Mouse (Mus musculus) heart, embryonic 14.5 days (tissue): Measurements from ENCODE around the gene Egr4. TPM values are rescaled to one million over a fixed set of nuclear protein-coding genes. Genes with fewer than 3 reads are reported as not detected.

Experiments
- ATAC-seq: fragments of 200-750 bp; cut with Nextera tagmentation; 2 replicates; pipeline ENCODE4 v1.8.0; 2017; ENCODE audit warnings: low read depth, moderate TSS enrichment; ENCODE audit not compliant: insufficient number of reproducible peaks, insufficient read depth, low FRiP score
- H3K27ac ChIP-seq, 2 experiments: fragments of 200-500 bp in 1 of 2; fragments of 300-500 bp in 1 of 2; sonication (generic) in 1 of 2; replicated peaks in 1 of 2; 2 replicates each; pipeline ENCODE4 v1.5.1; 2012 to 2014; ENCODE audit warnings: low read depth in 2 of 2, low read length in 2 of 2, control low read depth in 1 of 2, mild to moderate bottlenecking in 1 of 2, mixed read lengths in 1 of 2; ENCODE audit not compliant: control insufficient read depth in 1 of 2, insufficient read depth in 1 of 2
- H3K27me3 ChIP-seq: fragments of 300-500 bp; sonication (generic); 2 replicates; pipeline ENCODE4 v1.6.1; 2014; ENCODE audit warnings: mild to moderate bottlenecking, low read length, control low read depth; ENCODE audit not compliant: control insufficient read depth, insufficient read depth
- H3K36me3 ChIP-seq: fragments of 300-500 bp; sonication (generic); 2 replicates; pipeline ENCODE4 v1.6.1; 2014; ENCODE audit warnings: mild to moderate bottlenecking, control low read depth, low read length, mixed read lengths; ENCODE audit not compliant: control insufficient read depth, insufficient read depth
- H3K4me1 ChIP-seq, 2 experiments: fragments of 200-500 bp in 1 of 2; fragments of 300-500 bp in 1 of 2; sonication (generic) in 1 of 2; 2 replicates each; pipeline ENCODE4 v1.6.1; 2012 to 2014; ENCODE audit warnings: low read length in 2 of 2, control low read depth in 1 of 2, mixed read lengths in 1 of 2; ENCODE audit not compliant: control insufficient read depth in 2 of 2, insufficient read depth in 2 of 2
- H3K4me2 ChIP-seq: fragments of 300-500 bp; sonication (generic); 2 replicates; pipeline ENCODE4 v1.6.1; 2014; ENCODE audit warnings: mild to moderate bottlenecking, low read length
- H3K4me3 ChIP-seq, 2 experiments: fragments of 200-500 bp in 1 of 2; fragments of 300-500 bp in 1 of 2; sonication (generic) in 1 of 2; 2 replicates each; pipeline ENCODE4 v1.5.1; 2012 to 2014; ENCODE audit warnings: low read length in 2 of 2, mild to moderate bottlenecking in 2 of 2, control low read depth in 1 of 2, low read depth in 1 of 2, moderate library complexity in 1 of 2; ENCODE audit not compliant: control insufficient read depth in 1 of 2, insufficient read depth in 1 of 2
- H3K9ac ChIP-seq: fragments of 300-500 bp; sonication (generic); 2 replicates; pipeline ENCODE4 v1.6.1; 2014; ENCODE audit warnings: mild to moderate bottlenecking, low read length
- H3K9me3 ChIP-seq: fragments of 300-500 bp; sonication (generic); 2 replicates; pipeline ENCODE4 v1.6.1; 2016; ENCODE audit warnings: low read length, control low read depth; ENCODE audit not compliant: control insufficient read depth
- WGBS: fragments of 180-500 bp; shearing (Covaris S2); extraction: QIAGEN DNeasy Blood & Tissue Kit; methylation state at CpG from one replicate; pipeline ENCODE4 v1.1.7; 2014; 5-methylcytosine and 5-hydroxymethylcytosine counted together
- polyA plus RNA-seq: library from polyadenylated mRNA; unstranded; fragments of >200 nt; fragmentation: Nextera tagmentation; extraction: Ambion mirVana; gene quantifications from 2 replicates; pipeline ENCODE4 v1.2.1, GENCODE M21; 2014

The Egr4 gene
- polyA plus RNA-seq, 1 experiment from 2014 or later: not detected

DNA sequence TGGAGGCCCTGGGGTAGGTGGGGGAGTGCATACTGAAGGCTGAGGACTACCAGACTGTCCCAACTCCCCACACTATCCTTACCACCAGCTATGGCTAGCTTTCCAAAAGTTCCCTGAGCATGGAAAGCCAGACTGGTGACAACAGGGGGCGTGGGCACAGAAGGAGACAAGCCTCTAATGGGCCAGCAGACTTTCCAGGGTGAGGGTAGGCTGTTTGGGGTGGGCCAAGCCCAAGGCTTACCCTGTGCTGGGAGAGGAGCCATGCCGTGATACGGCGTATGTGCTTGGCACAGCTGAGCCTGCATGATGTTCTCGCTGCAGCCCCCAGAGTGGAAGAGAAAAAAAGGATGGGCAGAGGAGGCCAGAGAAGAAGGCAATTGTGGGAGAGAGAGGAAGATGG is 33.4 kb downstream of the Egr4 start:
- Histone ChIP-seq H3K27me3 (peaks cover 71% of the 10 kb centered on the region), H3K9ac (no peak overlapping the region), H3K4me2 (no peak overlapping the region), H3K4me1 (no peaks in the 10 kb centered on the region; a peak in 1 of 4 replicates), H3K4me3 (no peak overlapping the region), H3K9me3 (0 out of 2 replicates have a peak, but pooled peaks cover 8% of the 10 kb centered on the region), H3K27ac (no peak overlapping the region), H3K36me3 (no peaks in the 10 kb centered on the region)
- ATAC-seq: no peak
- 75% methylated on average over 5 of the region's 5 CpGs for WGBS

DNA sequence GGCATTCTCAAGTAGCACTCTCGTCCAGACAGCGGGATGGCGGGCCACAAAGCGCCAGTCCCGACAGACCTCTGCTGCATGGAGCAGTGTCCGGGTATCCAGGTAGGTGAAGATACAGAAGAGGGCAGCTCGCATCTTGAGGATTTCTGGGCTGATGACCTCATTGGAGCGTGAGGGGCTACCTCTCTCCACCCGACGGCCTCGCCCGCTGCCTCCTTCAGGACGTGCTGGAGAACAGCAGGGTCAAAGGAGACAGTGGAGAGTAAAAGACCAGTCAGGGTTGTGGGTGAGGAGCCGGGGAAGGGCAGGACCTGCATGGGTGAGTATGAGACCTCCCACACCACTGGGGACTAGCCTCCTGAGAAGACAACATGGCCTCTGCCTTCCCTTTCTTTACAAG is 35.0 kb downstream of the Egr4 start:
- H3K9ac ChIP-seq: no peak overlapping the region
- H3K36me3 ChIP-seq: no peaks in the 10 kb centered on the region
- no peak overlapping the region for H3K4me3 ChIP-seq
- no peak overlapping the region for H3K4me2 ChIP-seq
- 0 out of 2 replicates have a peak, but pooled peaks cover 8% of the 10 kb centered on the region for H3K9me3 ChIP-seq
- H3K4me1 ChIP-seq: no peaks in the 10 kb centered on the region
- WGBS: 29% methylated on average over 14 of the region's 14 CpGs
- no peak for ATAC-seq
- H3K27ac ChIP-seq: no peak overlapping the region
- peaks cover 56% of the 10 kb centered on the region for H3K27me3 ChIP-seq

DNA sequence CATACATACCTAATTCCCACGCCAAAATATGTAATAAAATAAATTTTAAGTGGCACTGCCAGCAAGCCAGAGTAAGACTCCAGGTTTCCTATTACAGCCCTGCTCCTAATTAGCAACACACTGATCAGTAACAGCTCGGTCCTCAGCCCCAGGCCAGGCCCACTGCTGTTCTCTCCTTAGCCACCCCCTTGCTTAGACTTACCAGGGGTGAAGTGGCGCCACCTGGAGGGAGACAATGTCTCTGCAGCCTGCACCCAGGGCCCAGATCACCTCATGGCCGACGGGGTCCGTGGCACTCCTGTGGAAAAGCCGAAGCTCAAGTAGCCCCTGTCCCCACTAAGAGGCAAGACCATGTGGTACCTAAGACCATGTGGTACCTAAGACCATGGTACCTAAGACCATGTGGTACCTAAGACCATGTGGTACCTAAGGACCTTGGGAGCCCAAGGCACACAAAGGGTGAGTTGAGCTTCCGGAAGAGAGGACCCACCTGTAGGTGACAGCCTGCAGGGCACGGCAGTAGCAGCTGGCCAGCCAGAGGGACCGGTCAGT is 35.9 kb downstream of the Egr4 start:
- Histone ChIP-seq H3K9me3 (0 out of 2 replicates have a peak, but pooled peaks cover 8% of the 10 kb centered on the region), H3K27ac (no peak overlapping the region), H3K27me3 (peaks cover 47% of the 10 kb centered on the region), H3K36me3 (no peaks in the 10 kb centered on the region), H3K4me1 (no peaks in the 10 kb centered on the region), H3K9ac (no peak overlapping the region), H3K4me3 (no peak overlapping the region), H3K4me2 (no peak overlapping the region)
- 39% methylated on average over 10 of the region's 10 CpGs for WGBS
- no peak for ATAC-seq

DNA sequence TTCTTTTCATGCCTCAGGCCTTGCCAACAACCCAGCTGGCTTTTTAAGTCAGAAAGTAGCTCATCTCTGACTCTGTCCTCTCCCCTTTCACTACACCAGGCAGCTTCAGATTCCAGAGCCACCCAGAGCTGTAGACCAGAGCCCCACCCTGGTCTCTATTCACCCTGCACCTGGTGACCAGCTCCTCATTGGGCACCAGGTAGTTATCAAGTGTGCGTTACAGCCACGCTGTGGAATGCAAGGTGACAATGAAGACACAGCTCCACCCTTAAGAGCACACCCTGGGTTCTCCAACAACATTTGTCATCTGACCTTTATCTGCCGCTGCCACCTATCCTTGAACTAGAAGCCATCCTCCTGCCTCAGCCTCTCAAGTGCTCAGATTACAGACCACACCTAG is 37.8 kb downstream of the Egr4 start:
- H3K27me3 ChIP-seq: peaks cover 29% of the 10 kb centered on the region

DNA sequence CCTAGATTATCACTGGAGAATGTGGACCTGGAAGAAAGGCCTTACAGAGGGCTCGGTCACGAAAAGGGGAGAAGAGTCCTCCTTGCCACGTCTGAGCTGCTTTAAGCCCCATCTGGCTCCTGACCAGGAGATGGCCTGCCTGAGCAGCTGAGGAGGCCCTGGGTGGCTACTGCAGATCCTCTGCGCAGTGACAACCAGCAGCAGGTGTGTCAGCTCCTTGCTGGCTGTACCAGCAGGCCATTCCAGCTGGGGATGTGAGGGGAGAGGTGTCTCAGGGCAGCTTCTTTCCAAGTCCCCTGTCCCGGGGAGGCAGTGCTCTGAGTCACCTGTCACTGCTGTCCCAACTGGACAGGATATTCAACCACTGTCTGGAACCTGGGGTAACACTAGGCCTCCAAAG is 40.8 kb downstream of the Egr4 start:
- no peaks in the 10 kb centered on the region for H3K9me3 ChIP-seq
- H3K9ac ChIP-seq: no peak overlapping the region
- 63% methylated on average over 5 of the region's 5 CpGs for WGBS
- no peak for ATAC-seq
- H3K27me3 ChIP-seq: peaks cover 9% of the 10 kb centered on the region
- no peaks in the 10 kb centered on the region for H3K4me1 ChIP-seq
- H3K36me3 ChIP-seq: peaks cover 21% of the 10 kb centered on the region
- no peak overlapping the region for H3K27ac ChIP-seq
- no peak overlapping the region for H3K4me3 ChIP-seq
- H3K4me2 ChIP-seq: no peak overlapping the region

More for the DNA sequence above, 37.8 kb downstream of the Egr4 start:
- no peak overlapping the region for H3K27ac ChIP-seq
- no peaks in the 10 kb centered on the region for H3K9me3 ChIP-seq
- ATAC-seq: no peak
- 71% methylated on average over 3 of the region's 3 CpGs for WGBS
- H3K4me2 ChIP-seq: no peak overlapping the region
- no peaks in the 10 kb centered on the region for H3K36me3 ChIP-seq
- H3K4me1 ChIP-seq: no peaks in the 10 kb centered on the region
- no peak overlapping the region for H3K4me3 ChIP-seq
- H3K9ac ChIP-seq: no peak overlapping the region

DNA sequence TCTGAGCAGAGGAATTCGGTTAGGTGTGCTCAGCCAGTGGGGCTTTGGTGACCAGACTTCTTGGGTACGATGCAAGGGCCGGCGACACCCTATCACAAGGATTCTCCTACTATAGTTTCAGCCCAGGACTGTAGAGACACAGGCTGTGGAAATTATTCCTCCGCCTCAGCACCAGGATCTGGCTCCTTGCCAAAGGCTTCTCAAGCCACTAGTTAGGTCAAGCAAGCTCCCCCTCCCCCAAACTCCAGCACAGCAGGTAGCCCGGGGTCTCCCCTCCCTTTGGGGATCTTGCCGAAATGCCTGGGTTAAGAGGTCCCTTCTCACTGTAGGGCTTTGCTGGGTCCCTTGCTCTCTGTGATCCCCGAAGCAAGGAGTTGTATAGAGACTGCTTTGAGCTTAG is 41.4 kb downstream of the Egr4 start:
- Histone ChIP-seq H3K4me3 (no peak overlapping the region), H3K9ac (no peak overlapping the region), H3K4me1 (no peaks in the 10 kb centered on the region), H3K27ac (no peak overlapping the region), H3K9me3 (no peaks in the 10 kb centered on the region), H3K4me2 (no peak overlapping the region), H3K36me3 (peaks cover 27% of the 10 kb centered on the region), H3K27me3 (peaks cover 7% of the 10 kb centered on the region; the same call in 1 of the 2 replicates)
- 41% methylated on average over 8 of the region's 8 CpGs for WGBS
- ATAC-seq: no peak

DNA sequence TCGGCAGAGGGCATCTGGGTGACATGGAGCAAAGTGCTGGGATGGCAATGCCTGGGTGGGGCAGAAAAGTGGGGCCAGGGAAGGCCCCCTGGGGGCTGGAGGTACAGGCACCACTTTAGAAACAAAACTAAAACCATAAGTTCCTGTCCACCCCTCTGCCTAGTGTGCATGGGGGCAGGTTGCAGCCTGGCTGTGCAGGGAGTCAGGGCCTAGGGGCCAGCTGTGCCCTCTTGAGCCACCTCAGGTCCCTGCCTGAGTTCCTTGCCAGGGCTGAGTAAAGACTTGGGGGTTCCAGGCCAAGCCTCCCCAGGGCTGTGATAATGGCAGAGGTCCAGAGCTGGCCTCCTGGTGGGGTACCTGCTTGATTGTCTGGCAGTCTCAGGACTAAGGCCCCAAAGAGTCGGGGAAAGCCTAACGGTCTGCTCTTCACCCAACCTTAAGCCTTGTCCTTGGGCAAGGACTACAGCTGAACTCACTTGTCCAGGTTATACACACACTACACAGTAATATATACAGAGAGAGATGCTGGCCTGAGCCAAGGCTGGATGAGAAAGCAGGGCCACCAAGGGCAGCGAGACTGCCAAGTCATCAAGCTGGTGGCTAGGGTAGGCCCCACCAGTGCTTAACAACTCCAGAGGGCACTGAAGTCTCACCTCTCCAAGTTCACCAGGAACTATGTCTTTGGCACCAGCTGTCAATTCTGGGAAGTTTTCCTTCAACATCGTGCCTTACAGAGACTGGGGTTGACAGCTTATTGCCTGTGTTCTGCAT is 43.5 kb downstream of the Egr4 start:
- 70% methylated on average over 5 of the region's 5 CpGs for WGBS
- H3K4me2 ChIP-seq: no peak overlapping the region
- no peak overlapping the region for H3K27ac ChIP-seq
- no peak overlapping the region for H3K4me3 ChIP-seq
- peaks cover 48% of the 10 kb centered on the region for H3K36me3 ChIP-seq
- no peak overlapping the region for H3K9ac ChIP-seq
- H3K9me3 ChIP-seq: no peaks in the 10 kb centered on the region
- no peaks in the 10 kb centered on the region for H3K4me1 ChIP-seq
- no peak for ATAC-seq
- H3K27me3 ChIP-seq: no peaks in the 10 kb centered on the region
